Mouse (Mus musculus): ENCODE results near the gene Tsga10. TPM values are rescaled to one million over a fixed set of nuclear protein-coding genes. Genes with fewer than 3 reads are reported as not detected.
"Not testable (repeated sequence)": the region's sequence is repeated elsewhere in the genome, so short reads cannot be mapped to it uniquely, and the experiment has no call there.

Gene Tsga10
- polyA plus RNA-seq, 1 experiment from 2014 or later, result 4.1 TPM

DNA sequence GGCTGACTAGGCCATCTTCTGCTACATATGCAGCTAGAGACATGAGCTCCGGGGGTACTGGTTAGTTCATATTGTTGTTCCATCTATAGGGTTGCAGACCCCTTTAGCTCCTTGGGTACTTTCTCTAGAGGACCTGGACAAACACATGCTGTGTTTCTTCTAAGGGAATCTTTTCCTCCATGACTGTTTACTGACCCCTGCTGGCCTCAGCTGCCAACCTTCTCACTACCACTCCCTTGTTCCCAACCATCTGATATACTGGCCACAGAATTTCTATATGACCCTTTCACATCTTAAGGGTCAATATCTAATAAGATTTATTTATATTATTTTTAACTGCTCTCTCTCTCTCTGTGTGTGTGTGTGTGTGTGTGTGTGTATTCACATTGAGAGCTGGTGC, 63.9 kb downstream of the Tsga10 start:
- WGBS, result 68% methylated on average over 1 of the region's 1 CpGs

GRCm38 (mm10) chr1:37800298-37800697, 65.9 kb downstream of the Tsga10 start:
- Histone ChIP-seq H3K4me3 (no peak overlapping the region), H3K27me3 (ENCODE audit: insufficient read depth, poor library complexity, severe bottlenecking) (no peaks in the 10 kb centered on the region), H3K36me3 (no peaks in the 10 kb centered on the region), H3K27ac (no peak overlapping the region), H3K4me1 (no peaks in the 10 kb centered on the region), H3K9me3 (no peaks in the 10 kb centered on the region)
- WGBS, result 88% methylated on average over 2 of the region's 2 CpGs
- no peak for DNase-seq (ENCODE audit: low spot score)

More for the DNA sequence above, 63.9 kb downstream of the Tsga10 start:
- not testable (repeated sequence) for H3K4me1 ChIP-seq; H3K27ac ChIP-seq; DNase-seq (ENCODE audit: low spot score); H3K27me3 ChIP-seq (ENCODE audit: insufficient read depth, poor library complexity, severe bottlenecking); H3K4me3 ChIP-seq; H3K36me3 ChIP-seq; H3K9me3 ChIP-seq

GRCm38 (mm10) chr1:37799505-37799904, 66.7 kb downstream of the Tsga10 start:
- no peaks in the 10 kb centered on the region for H3K27me3 ChIP-seq (ENCODE audit: insufficient read depth, poor library complexity, severe bottlenecking)
- H3K4me1 ChIP-seq, result no peaks in the 10 kb centered on the region
- DNase-seq (ENCODE audit: low spot score), result no peak
- no peak overlapping the region for H3K4me3 ChIP-seq
- WGBS, result 64% methylated on average over 3 of the region's 3 CpGs
- H3K27ac ChIP-seq, result no peak overlapping the region
- H3K36me3 ChIP-seq, result no peaks in the 10 kb centered on the region
- H3K9me3 ChIP-seq, result no peaks in the 10 kb centered on the region

- no peaks in the 10 kb centered on the region for H3K27me3 ChIP-seq (ENCODE audit: insufficient read depth, poor library complexity, severe bottlenecking)
- no peak overlapping the region for H3K4me3 ChIP-seq
- H3K4me1 ChIP-seq, result no peaks in the 10 kb centered on the region
- no peaks in the 10 kb centered on the region for H3K9me3 ChIP-seq
- H3K27ac ChIP-seq, result no peak overlapping the region
- H3K36me3 ChIP-seq, result no peaks in the 10 kb centered on the region
- DNase-seq (ENCODE audit: low spot score), result no peak
Observed at GRCm38 (mm10) chr1:37759407-37759806, 106.8 kb downstream of the Tsga10 start.

- no peak overlapping the region for H3K27ac ChIP-seq
- DNase-seq (ENCODE audit: low spot score), result no peak
- 71% methylated on average over 9 of the region's 9 CpGs for WGBS
Observed at GRCm38 (mm10) chr1:37744650-37745259, 121.5 kb downstream of the Tsga10 start.

GRCm38 (mm10) chr1:37742602-37743270, 123.5 kb downstream of the Tsga10 start:
- Histone ChIP-seq H3K27ac (no peak overlapping the region), H3K4me3 (no peak overlapping the region), H3K36me3 (no peaks in the 10 kb centered on the region), H3K9me3 (no peaks in the 10 kb centered on the region), H3K27me3 (ENCODE audit: insufficient read depth, poor library complexity, severe bottlenecking) (no peaks in the 10 kb centered on the region), H3K4me1 (no peaks in the 10 kb centered on the region)
- no peak for DNase-seq (ENCODE audit: low spot score)
- WGBS, result 77% methylated on average over 14 of the region's 14 CpGs

More at GRCm38 (mm10) chr1:37744650-37745259, 121.5 kb downstream of the Tsga10 start:
- Histone ChIP-seq H3K36me3 (no peaks in the 10 kb centered on the region), H3K9me3 (no peaks in the 10 kb centered on the region), H3K27me3 (ENCODE audit: insufficient read depth, poor library complexity, severe bottlenecking) (no peaks in the 10 kb centered on the region), H3K4me3 (no peak overlapping the region), H3K4me1 (no peaks in the 10 kb centered on the region)

DNA sequence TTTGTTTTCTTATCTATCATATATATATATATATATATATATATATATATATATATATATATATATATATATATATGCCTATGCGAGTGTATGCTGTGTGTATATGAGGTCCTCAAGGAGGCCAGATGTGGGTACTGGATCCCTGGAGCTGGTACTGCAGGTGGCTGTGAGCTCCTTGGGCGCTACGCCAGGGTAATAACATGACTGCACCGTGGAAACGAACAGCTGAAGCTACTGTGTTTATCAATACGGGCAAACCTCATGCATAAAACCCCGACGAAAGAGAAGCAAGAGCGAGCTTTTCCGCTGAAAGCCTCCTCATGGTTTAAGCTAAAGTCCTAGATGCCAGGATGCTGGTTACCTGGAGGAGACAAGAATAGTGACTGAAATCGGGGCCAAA, 124.1 kb downstream of the Tsga10 start:
- H3K9me3 ChIP-seq, result no peaks in the 10 kb centered on the region
- H3K4me1 ChIP-seq, result no peaks in the 10 kb centered on the region
- H3K27ac ChIP-seq, result no peak overlapping the region
- H3K36me3 ChIP-seq, result no peaks in the 10 kb centered on the region
- no peaks in the 10 kb centered on the region for H3K27me3 ChIP-seq (ENCODE audit: insufficient read depth, poor library complexity, severe bottlenecking)
- 92% methylated on average over 11 of the region's 11 CpGs for WGBS
- no peak overlapping the region for H3K4me3 ChIP-seq
- no peak for DNase-seq (ENCODE audit: low spot score)

- Histone ChIP-seq H3K36me3 (no peaks in the 10 kb centered on the region), H3K27ac (no peak overlapping the region), H3K9me3 (no peaks in the 10 kb centered on the region), H3K4me3 (no peak overlapping the region), H3K4me1 (no peaks in the 10 kb centered on the region), H3K27me3 (ENCODE audit: insufficient read depth, poor library complexity, severe bottlenecking) (no peaks in the 10 kb centered on the region)
- WGBS, result 62% methylated on average over 8 of the region's 8 CpGs
- no peak for DNase-seq (ENCODE audit: low spot score)
Observed at GRCm38 (mm10) chr1:37740161-37740802, 125.9 kb downstream of the Tsga10 start.

DNA sequence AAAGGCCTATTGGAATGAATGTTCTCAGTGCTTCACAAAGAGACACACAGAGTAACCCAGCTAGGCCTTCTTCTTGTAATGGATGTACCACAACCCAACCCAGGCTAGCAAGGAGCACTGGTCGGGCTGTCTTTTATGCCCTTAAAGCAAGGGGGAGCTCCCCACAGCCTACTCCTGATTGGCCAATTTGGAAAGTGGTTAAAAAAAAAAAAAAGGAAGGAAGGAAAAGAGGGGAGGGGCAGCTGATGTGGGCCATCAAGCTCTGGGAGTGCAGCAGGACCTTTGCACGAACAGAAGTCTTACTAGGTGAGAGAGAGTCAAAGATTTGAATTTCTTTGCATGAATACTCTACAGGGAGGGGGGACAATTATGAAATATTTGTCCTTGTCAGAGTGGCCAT, 127.3 kb downstream of the Tsga10 start:
- no peaks in the 10 kb centered on the region for H3K4me1 ChIP-seq
- H3K9me3 ChIP-seq, result no peaks in the 10 kb centered on the region

GRCm38 (mm10) chr1:37737045-37737444, 129.2 kb downstream of the Tsga10 start:
- H3K27ac ChIP-seq, result no peak overlapping the region
- WGBS, result 79% methylated on average over 4 of the region's 4 CpGs
- no peaks in the 10 kb centered on the region for H3K4me1 ChIP-seq
- no peaks in the 10 kb centered on the region for H3K27me3 ChIP-seq (ENCODE audit: insufficient read depth, poor library complexity, severe bottlenecking)
- H3K9me3 ChIP-seq, result no peaks in the 10 kb centered on the region
- no peak for DNase-seq (ENCODE audit: low spot score)
- no peaks in the 10 kb centered on the region for H3K36me3 ChIP-seq
- no peak overlapping the region for H3K4me3 ChIP-seq

More for the DNA sequence above, 127.3 kb downstream of the Tsga10 start:
- Histone ChIP-seq H3K36me3 (no peaks in the 10 kb centered on the region), H3K27ac (no peak overlapping the region), H3K4me3 (no peak overlapping the region), H3K27me3 (ENCODE audit: insufficient read depth, poor library complexity, severe bottlenecking) (no peaks in the 10 kb centered on the region)
- no peak for DNase-seq (ENCODE audit: low spot score)
- 59% methylated on average over 2 of the region's 2 CpGs for WGBS

DNA sequence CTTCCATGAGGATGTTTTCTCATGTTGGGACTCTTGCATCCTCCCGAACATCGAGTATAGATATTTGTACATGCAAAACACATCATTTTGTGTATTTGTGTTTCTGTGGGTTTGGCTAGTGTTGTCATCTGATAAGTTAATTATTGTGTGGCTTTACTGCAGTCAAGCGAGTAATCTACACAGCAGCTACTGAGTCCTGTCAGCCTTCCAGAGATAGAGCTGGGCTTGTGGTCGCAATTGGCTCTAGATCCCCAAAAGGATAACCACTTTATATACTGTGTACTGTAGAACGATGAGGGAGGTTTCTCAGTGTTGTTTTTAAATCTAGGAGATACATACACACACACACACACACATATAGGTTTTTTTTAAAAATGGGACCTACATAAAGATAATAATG, 130.3 kb downstream of the Tsga10 start:
- WGBS, result 88% methylated on average over 5 of the region's 5 CpGs
- Histone ChIP-seq H3K9me3 (no peaks in the 10 kb centered on the region), H3K4me3 (no peak overlapping the region), H3K36me3 (no peaks in the 10 kb centered on the region), H3K27ac (no peak overlapping the region), H3K4me1 (no peaks in the 10 kb centered on the region), H3K27me3 (ENCODE audit: insufficient read depth, poor library complexity, severe bottlenecking) (no peaks in the 10 kb centered on the region)
- DNase-seq (ENCODE audit: low spot score), result no peak

DNA sequence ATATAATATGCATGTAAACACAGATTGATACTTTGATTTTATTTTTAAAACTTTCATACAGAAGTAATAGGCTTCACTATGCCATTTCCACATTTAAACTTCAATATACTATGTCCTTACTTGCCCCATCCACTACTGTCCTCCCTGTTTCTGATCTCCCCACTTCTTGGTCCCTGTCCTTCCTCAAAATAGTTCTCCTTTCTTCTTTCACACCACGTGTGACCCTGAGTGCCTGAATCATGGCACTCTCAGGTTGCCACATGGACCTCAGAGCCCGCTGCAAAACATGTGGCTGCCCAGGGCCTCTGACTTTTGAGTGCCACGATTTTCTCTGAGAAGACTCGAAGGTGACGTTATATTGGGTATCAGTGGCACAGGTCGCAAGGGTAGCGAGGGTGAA, 131.4 kb downstream of the Tsga10 start:
- H3K4me3 ChIP-seq, result no peak overlapping the region
- no peak overlapping the region for H3K27ac ChIP-seq
- no peaks in the 10 kb centered on the region for H3K27me3 ChIP-seq (ENCODE audit: insufficient read depth, poor library complexity, severe bottlenecking)
- H3K4me1 ChIP-seq, result no peaks in the 10 kb centered on the region
- H3K36me3 ChIP-seq, result no peaks in the 10 kb centered on the region
- WGBS, result 75% methylated on average over 7 of the region's 7 CpGs
- DNase-seq (ENCODE audit: low spot score), result no peak
- no peaks in the 10 kb centered on the region for H3K9me3 ChIP-seq

GRCm38 (mm10) chr1:37729353-37729752, 136.9 kb downstream of the Tsga10 start:
- WGBS, result 86% methylated on average over 8 of the region's 8 CpGs
- H3K4me3 ChIP-seq, result no peak overlapping the region
- no peaks in the 10 kb centered on the region for H3K27me3 ChIP-seq (ENCODE audit: insufficient read depth, poor library complexity, severe bottlenecking)
- H3K36me3 ChIP-seq, result no peaks in the 10 kb centered on the region
- H3K27ac ChIP-seq, result no peak overlapping the region
- no peak for DNase-seq (ENCODE audit: low spot score)
- no peaks in the 10 kb centered on the region for H3K9me3 ChIP-seq
- no peaks in the 10 kb centered on the region for H3K4me1 ChIP-seq
